Comparison of ENCODE assay signal across 1 mouse cellular context in genomic region chr5:137304165-137304564, GRCm38 (mm10).
TF ChIP-seq lines count a peak whose summit lies in the region.

No protein-coding gene starts in this region.

TF ChIP-seq in CH12.LX, 34 proteins besides CTCF, POLR2A, EP300 and RAD21 (continued from another document):
- TF ChIP-seq TCF12 (IDR thresholded peaks at IDR 0.05; ENCODE audit: low read depth, low read length) = no peak
